Mouse (Mus musculus): Measurements from ENCODE around the gene Gm20388. TPM values are rescaled to one million over a fixed set of nuclear protein-coding genes. Genes with fewer than 3 reads are reported as not detected.

The Gm20388 gene
- polyA plus RNA-seq, 1 experiment from 2014 or later, result 12.4 TPM

GRCm38 (mm10) chr8:124083611-124084010 is 4173.0 kb downstream of the Gm20388 start:
- Histone ChIP-seq H3K36me3 (ENCODE audit: control insufficient read depth, insufficient read depth, low read length) (no peaks in the 10 kb centered on the region), H3K9me3 (ENCODE audit: control insufficient read depth, low read length) (no peaks in the 10 kb centered on the region), H3K27ac (ENCODE audit: low read depth, low read length) (no peak overlapping the region), H3K9ac (ENCODE audit: low read depth, low read length) (no peak overlapping the region), H3K4me3 (ENCODE audit: low read length) (no peak overlapping the region), H3K4me1 (ENCODE audit: control insufficient read depth, insufficient read depth, low read depth, low read length) (0 out of 2 replicates have a peak, but pooled peaks cover 2% of the 10 kb centered on the region), H3K4me2 (ENCODE audit: low read length) (no peak overlapping the region), H3K27me3 (replicated peaks; ENCODE audit: control insufficient read depth, insufficient read depth, low read length) (no peaks in the 10 kb centered on the region)
- 85% methylated on average over 7 of the region's 7 CpGs for WGBS
- ATAC-seq, result no peak

- Histone ChIP-seq H3K27me3 (replicated peaks; ENCODE audit: control insufficient read depth, insufficient read depth, low read length) (no peaks in the 10 kb centered on the region), H3K4me3 (ENCODE audit: low read length) (no peak overlapping the region), H3K27ac (ENCODE audit: low read depth, low read length) (no peak overlapping the region), H3K4me2 (ENCODE audit: low read length) (no peak overlapping the region), H3K36me3 (ENCODE audit: control insufficient read depth, insufficient read depth, low read length) (no peaks in the 10 kb centered on the region), H3K9ac (ENCODE audit: low read depth, low read length) (no peak overlapping the region), H3K4me1 (ENCODE audit: control insufficient read depth, insufficient read depth, low read depth, low read length) (no peaks in the 10 kb centered on the region), H3K9me3 (ENCODE audit: control insufficient read depth, low read length) (no peaks in the 10 kb centered on the region)
- no peak for ATAC-seq
- WGBS, result 66% methylated on average over 4 of the region's 4 CpGs
Observed at GRCm38 (mm10) chr8:124085668-124086067, 4175.0 kb downstream of the Gm20388 start.

GRCm38 (mm10) chr8:124088092-124088613 is 4177.5 kb downstream of the Gm20388 start:
- Histone ChIP-seq H3K9me3 (ENCODE audit: control insufficient read depth, low read length) (no peaks in the 10 kb centered on the region), H3K27ac (ENCODE audit: low read depth, low read length) (no peak overlapping the region), H3K4me1 (ENCODE audit: control insufficient read depth, insufficient read depth, low read depth, low read length) (no peaks in the 10 kb centered on the region), H3K27me3 (replicated peaks; ENCODE audit: control insufficient read depth, insufficient read depth, low read length) (no peaks in the 10 kb centered on the region), H3K4me3 (ENCODE audit: low read length) (no peak overlapping the region), H3K36me3 (ENCODE audit: control insufficient read depth, insufficient read depth, low read length) (no peaks in the 10 kb centered on the region), H3K9ac (ENCODE audit: low read depth, low read length) (no peak overlapping the region), H3K4me2 (ENCODE audit: low read length) (no peak overlapping the region)
- no peak for ATAC-seq
- WGBS, result 46% methylated on average over 11 of the region's 11 CpGs

GRCm38 (mm10) chr8:124089016-124089415 is 4178.4 kb downstream of the Gm20388 start:
- Histone ChIP-seq H3K36me3 (ENCODE audit: control insufficient read depth, insufficient read depth, low read length) (no peaks in the 10 kb centered on the region), H3K4me1 (ENCODE audit: control insufficient read depth, insufficient read depth, low read depth, low read length) (no peaks in the 10 kb centered on the region), H3K27ac (ENCODE audit: low read depth, low read length) (no peak overlapping the region), H3K27me3 (replicated peaks; ENCODE audit: control insufficient read depth, insufficient read depth, low read length) (no peaks in the 10 kb centered on the region), H3K9me3 (ENCODE audit: control insufficient read depth, low read length) (no peaks in the 10 kb centered on the region), H3K9ac (ENCODE audit: low read depth, low read length) (no peak overlapping the region), H3K4me3 (ENCODE audit: low read length) (no peak overlapping the region), H3K4me2 (ENCODE audit: low read length) (no peak overlapping the region)
- 84% methylated on average over 5 of the region's 5 CpGs for WGBS
- no peak for ATAC-seq

- Histone ChIP-seq H3K9ac (ENCODE audit: low read depth, low read length) (no peak overlapping the region), H3K27ac (ENCODE audit: low read depth, low read length) (no peak overlapping the region), H3K27me3 (replicated peaks; ENCODE audit: control insufficient read depth, insufficient read depth, low read length) (no peaks in the 10 kb centered on the region), H3K4me1 (ENCODE audit: control insufficient read depth, insufficient read depth, low read depth, low read length) (no peaks in the 10 kb centered on the region), H3K36me3 (ENCODE audit: control insufficient read depth, insufficient read depth, low read length) (no peaks in the 10 kb centered on the region), H3K4me3 (ENCODE audit: low read length) (no peak overlapping the region), H3K4me2 (ENCODE audit: low read length) (no peak overlapping the region), H3K9me3 (ENCODE audit: control insufficient read depth, low read length) (no peaks in the 10 kb centered on the region)
- ATAC-seq, result no peak
- WGBS, result 95% methylated on average over 5 of the region's 5 CpGs
Observed at GRCm38 (mm10) chr8:124090473-124090872, 4179.8 kb downstream of the Gm20388 start.

GRCm38 (mm10) chr8:124098953-124099622 is 4188.4 kb downstream of the Gm20388 start:
- no peak overlapping the region for H3K4me2 ChIP-seq (ENCODE audit: low read length)
- H3K27ac ChIP-seq (ENCODE audit: low read depth, low read length), result peak overlapping the region; percentile 11; the same call in 1 of the 2 replicates
- no peaks in the 10 kb centered on the region for H3K36me3 ChIP-seq (ENCODE audit: control insufficient read depth, insufficient read depth, low read length)
- WGBS, result 26% methylated on average over 10 of the region's 11 CpGs
- ATAC-seq, result peak; percentile 88
- no peaks in the 10 kb centered on the region for H3K27me3 ChIP-seq (replicated peaks; ENCODE audit: control insufficient read depth, insufficient read depth, low read length)
- peaks cover 8% of the 10 kb centered on the region for H3K4me1 ChIP-seq (ENCODE audit: control insufficient read depth, insufficient read depth, low read depth, low read length)
- H3K9ac ChIP-seq (ENCODE audit: low read depth, low read length), result peak overlapping the region; percentile 13; the same call in 1 of the 2 replicates
- H3K9me3 ChIP-seq (ENCODE audit: control insufficient read depth, low read length), result no peaks in the 10 kb centered on the region
- H3K4me3 ChIP-seq (ENCODE audit: low read length), result no peak overlapping the region

GRCm38 (mm10) chr8:124099623-124099965 is 4189.0 kb downstream of the Gm20388 start:
- peaks cover 8% of the 10 kb centered on the region for H3K4me1 ChIP-seq (ENCODE audit: control insufficient read depth, insufficient read depth, low read depth, low read length)
- no peak overlapping the region for H3K4me2 ChIP-seq (ENCODE audit: low read length)
- WGBS, result 64% methylated on average over 6 of the region's 6 CpGs
- no peak overlapping the region for H3K4me3 ChIP-seq (ENCODE audit: low read length)
- no peaks in the 10 kb centered on the region for H3K36me3 ChIP-seq (ENCODE audit: control insufficient read depth, insufficient read depth, low read length)
- peak; percentile 35; the same call in 1 of the 2 replicates for ATAC-seq
- H3K27me3 ChIP-seq (replicated peaks; ENCODE audit: control insufficient read depth, insufficient read depth, low read length), result no peaks in the 10 kb centered on the region
- H3K9me3 ChIP-seq (ENCODE audit: control insufficient read depth, low read length), result no peaks in the 10 kb centered on the region
- peak overlapping the region; percentile 13; the same call in 1 of the 2 replicates for H3K9ac ChIP-seq (ENCODE audit: low read depth, low read length)
- H3K27ac ChIP-seq (ENCODE audit: low read depth, low read length), result no peak overlapping the region

- H3K4me2 ChIP-seq (ENCODE audit: low read length), result no peak overlapping the region
- no peaks in the 10 kb centered on the region for H3K9me3 ChIP-seq (ENCODE audit: control insufficient read depth, low read length)
- H3K4me3 ChIP-seq (ENCODE audit: low read length), result no peak overlapping the region
- 0 out of 2 replicates have a peak, but pooled peaks cover 2% of the 10 kb centered on the region for H3K4me1 ChIP-seq (ENCODE audit: control insufficient read depth, insufficient read depth, low read depth, low read length)
- H3K27me3 ChIP-seq (replicated peaks; ENCODE audit: control insufficient read depth, insufficient read depth, low read length), result no peaks in the 10 kb centered on the region
- H3K36me3 ChIP-seq (ENCODE audit: control insufficient read depth, insufficient read depth, low read length), result no peaks in the 10 kb centered on the region
- no peak overlapping the region for H3K27ac ChIP-seq (ENCODE audit: low read depth, low read length)
- no peak overlapping the region for H3K9ac ChIP-seq (ENCODE audit: low read depth, low read length)
- WGBS, result 59% methylated on average over 6 of the region's 6 CpGs
- no peak for ATAC-seq
Observed at GRCm38 (mm10) chr8:124105869-124106268, 4195.2 kb downstream of the Gm20388 start.

GRCm38 (mm10) chr8:124106328-124107195 is 4195.9 kb downstream of the Gm20388 start:
- Histone ChIP-seq H3K4me3 (ENCODE audit: low read length) (no peak overlapping the region), H3K9ac (ENCODE audit: low read depth, low read length) (no peak overlapping the region), H3K9me3 (ENCODE audit: control insufficient read depth, low read length) (no peaks in the 10 kb centered on the region), H3K27me3 (replicated peaks; ENCODE audit: control insufficient read depth, insufficient read depth, low read length) (no peaks in the 10 kb centered on the region), H3K36me3 (ENCODE audit: control insufficient read depth, insufficient read depth, low read length) (no peaks in the 10 kb centered on the region), H3K4me1 (ENCODE audit: control insufficient read depth, insufficient read depth, low read depth, low read length) (0 out of 2 replicates have a peak, but pooled peaks cover 2% of the 10 kb centered on the region), H3K27ac (ENCODE audit: low read depth, low read length) (no peak overlapping the region), H3K4me2 (ENCODE audit: low read length) (no peak overlapping the region)
- no peak for ATAC-seq
- 85% methylated on average over 7 of the region's 7 CpGs for WGBS
